Mouse (Mus musculus) urinary bladder, postnatal 4 days (tissue): ENCODE results near the gene Usp2.
"Not testable (repeated sequence)": the region's sequence is repeated elsewhere in the genome, so short reads cannot be mapped to it uniquely, and the experiment has no call there.

Experiments
- DNase-seq, 2 experiments: peaks; one replicate each; pipeline ENCODE4 v3.0.0; 2021 to 2022; ENCODE audit warnings: low spot score in 2 of 2

Gene Usp2

DNA sequence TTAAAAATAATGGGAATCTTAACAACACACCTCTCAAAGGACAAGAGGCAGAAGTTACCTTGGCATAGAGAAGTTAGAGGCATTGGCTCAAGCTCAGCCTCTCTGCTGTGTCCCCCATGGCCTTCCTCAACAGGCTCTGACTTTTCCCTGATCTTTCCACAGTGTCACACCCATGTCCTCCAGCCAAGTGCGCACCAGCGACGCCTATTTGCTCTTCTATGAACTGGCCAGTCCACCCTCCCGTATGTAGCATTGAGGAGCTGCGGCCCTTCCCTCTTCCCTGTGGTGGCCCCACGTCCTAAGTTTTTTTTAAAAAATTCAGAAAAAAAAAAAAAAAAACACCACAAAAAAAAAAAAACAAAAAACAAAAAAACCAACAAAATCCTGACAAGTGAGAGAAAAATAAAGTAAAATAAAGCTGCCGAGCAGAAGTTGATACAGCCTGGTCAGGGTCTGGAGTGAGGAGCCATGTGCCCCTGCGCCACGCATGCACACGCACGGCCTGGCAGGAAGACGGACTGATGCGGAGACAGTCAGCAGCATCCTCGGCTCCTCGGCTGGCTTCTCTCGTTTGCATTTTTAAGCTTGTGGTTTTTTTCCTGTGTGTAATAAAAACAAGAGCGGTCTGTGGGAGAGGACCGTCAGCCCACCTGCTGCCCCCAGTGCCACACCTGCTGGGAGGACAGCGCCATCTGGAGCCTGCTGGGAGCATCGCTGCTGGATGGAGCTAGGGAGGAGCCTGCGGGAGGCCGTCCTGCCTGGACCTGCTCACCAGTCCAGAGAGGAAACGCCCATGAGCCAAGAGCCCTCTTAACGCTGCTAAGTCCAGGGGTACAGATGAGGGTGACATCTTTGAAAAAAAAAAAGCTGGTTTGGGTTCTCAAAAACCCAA, 27.0 kb downstream of the Usp2 start:
- DNase-seq: peak; percentile 73 to 86

DNA sequence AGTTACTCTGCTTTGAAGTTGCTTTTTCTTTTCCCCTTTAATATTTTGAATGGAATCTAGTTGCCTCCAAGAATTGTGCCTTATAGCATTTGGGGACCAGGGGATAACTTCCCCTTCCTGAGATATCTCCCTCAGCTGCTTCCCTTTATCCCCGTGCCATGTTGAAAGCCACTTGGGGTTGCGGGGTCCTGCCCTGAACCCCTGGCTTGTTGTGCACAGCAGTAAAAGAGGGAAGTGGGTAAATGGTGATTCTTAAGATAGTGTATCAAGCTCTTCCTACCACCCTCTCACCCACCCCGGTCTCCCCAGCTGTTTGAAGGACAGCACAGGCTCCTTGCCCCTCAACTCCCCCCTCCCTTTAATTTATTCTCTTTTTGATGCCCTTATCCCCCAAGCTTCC, 27.9 kb downstream of the Usp2 start:
- no peak for DNase-seq

DNA sequence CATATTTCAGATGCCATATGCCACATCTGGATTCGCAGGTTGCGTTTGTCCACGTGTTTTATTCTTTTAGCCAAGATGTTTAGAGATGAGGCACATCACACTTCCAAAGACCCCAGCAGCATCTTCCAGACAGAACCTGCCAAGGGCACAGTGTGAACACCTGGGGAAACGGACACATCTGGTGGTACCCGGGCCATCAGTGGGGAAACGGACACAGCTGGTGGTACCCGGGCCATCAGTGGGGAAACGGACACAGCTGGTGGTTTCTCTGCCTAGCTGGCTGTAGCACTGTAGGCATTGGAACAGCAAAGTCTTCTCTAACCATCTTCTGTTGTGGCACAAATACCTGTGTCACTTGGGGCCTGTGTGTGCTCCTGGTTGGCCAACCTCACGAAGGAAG, 29.0 kb downstream of the Usp2 start:
- no peak for DNase-seq

DNA sequence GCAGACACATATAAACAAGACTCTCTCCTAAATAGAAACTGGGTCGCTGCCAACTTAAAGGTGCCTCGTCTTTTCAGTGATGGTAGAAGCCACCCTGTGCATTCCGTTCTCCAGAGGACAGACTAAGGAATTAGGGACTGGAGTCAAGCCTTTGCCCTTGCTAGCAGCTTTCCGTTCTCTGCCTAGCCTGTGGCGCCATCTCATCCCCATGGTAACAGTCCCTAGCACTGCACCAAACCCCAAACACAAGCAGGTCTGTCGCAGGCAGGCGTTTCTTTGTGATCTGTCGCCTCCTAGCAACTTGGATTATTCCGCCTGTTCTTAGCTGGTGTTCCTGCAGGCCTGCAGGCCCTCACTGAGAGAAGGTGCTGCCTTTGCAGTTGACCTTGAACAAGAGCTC, 29.7 kb downstream of the Usp2 start:
- no peak for DNase-seq

DNA sequence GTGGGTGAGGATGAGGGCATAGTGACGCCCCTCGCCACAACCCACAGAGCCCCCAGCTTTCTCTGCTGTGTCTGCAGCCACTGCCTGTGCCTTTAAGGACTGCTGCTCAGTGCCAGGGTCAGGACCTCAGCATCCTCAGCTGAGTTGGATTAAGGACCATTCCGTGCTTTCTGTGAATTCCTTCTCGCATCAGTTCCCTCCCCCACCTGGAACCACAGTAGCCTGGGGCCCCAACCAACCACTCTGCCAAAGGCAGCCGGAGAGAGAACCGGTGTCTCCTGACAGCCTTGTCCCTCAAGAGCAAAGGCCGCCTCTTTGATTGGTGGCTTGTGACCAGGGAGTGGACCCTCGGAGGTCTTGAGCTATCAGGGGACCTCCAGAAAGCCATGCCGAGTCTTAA, 34.7 kb downstream of the Usp2 start, which contains the start of gene Mfrp:
TSS of gene Mfrp (plus strand) at position 240 of the 400 bp plus-strand sequence.
- DNase-seq: no peak

DNA sequence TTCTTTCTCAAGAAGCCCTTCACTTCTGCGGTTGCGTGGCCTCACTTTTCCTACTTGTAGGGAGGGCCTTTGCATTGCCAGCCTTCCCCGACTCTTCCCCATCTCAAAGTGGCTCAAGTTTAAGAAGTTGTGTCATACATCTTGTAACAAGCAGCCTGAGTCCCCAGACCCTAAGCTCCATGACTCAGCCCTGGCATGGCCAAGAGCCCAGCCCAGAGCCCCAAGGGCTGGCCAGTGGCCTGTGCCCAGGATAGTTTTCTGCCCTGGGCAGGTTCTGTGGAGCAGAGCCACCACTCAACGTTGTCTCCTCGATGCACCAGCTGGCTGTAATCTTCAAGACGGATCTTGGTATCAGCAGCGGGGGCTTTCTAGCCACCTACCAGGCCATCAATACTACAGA, 38.1 kb downstream of the Usp2 start:
- DNase-seq: no peak

DNA sequence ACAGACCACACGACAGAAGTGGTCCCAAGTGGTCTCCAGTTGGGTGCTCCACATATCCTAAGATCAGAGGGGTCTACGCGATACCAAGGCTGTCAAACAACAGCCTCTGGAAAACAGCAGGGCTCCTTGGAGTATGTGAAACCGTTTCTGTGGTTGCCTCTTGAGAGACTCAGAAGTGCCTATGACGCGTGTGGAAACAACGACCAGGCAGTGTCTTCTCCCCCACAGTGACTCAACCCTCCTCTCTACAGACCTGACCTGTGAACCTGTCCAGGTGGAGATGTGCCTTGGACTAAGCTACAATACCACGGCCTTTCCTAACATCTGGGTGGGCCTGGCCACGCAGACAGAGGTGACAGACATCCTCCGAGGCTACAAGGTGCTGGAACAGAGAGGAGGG, 39.0 kb downstream of the Usp2 start:
- no peak for DNase-seq

DNA sequence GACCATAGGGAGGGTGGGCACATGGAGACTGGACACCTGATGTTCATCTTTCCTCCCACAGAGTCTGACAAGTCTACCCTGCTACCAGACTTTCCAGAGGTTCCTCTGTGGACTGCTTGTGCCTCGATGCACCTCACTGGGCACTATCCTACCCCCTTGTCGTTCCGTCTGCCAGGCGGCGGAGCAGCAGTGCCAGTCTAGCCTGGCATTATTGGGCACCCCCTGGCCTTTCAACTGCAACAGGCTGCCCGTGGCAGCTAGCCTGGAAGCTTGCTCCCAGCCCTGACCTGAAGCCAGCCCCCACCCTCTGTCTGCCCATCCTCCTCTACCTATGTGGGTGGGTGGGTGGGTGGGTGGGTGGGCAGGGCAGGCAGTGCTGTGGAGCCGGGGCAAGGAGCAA, 39.4 kb downstream of the Usp2 start:
- no peak for DNase-seq

DNA sequence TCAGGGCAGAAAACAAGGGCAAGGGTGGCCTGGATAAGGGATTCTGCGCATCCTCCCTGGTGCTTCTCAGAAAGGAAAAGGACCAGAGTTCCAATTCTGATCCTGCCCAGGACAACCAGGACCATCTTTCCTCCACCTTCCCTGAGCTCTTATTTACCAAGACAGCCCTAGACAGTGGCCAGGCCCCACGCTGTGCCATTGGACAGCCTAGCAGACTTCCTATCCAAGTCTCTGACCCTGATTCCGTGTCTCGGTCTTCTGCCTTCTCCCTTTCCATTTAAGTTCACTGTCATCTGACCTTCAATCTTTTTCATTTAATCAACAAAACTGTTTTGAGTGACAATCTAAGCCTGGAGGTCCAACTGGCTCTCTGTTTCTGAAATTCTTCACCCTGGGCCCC, 39.8 kb downstream of the Usp2 start:
- no peak for DNase-seq

DNA sequence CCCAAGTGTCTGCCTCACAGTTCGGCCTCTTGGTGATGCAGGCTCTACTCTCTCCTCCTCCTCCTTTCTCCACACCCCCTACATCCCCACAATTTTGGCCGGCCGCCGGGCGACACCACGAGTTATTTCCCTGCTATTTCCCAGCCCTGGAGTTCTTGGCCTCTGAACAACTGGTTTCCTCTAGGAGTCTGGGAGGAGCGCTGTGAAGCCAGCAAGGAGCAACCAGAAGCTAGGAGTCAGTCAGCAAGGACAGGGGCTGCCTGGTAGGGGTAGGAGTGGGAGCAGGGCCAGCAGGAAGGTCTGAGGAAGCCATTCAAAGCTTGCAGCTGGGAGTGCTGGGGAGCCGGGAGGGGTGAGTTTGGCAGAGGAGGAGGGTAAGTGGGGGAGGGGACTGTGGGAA, 40.3 kb downstream of the Usp2 start, which contains the start of gene C1qtnf5:
TSS of gene C1qtnf5 (plus strand) at position 136 of the 400 bp plus-strand sequence.
- peak; percentile 87 to 94 for DNase-seq

DNA sequence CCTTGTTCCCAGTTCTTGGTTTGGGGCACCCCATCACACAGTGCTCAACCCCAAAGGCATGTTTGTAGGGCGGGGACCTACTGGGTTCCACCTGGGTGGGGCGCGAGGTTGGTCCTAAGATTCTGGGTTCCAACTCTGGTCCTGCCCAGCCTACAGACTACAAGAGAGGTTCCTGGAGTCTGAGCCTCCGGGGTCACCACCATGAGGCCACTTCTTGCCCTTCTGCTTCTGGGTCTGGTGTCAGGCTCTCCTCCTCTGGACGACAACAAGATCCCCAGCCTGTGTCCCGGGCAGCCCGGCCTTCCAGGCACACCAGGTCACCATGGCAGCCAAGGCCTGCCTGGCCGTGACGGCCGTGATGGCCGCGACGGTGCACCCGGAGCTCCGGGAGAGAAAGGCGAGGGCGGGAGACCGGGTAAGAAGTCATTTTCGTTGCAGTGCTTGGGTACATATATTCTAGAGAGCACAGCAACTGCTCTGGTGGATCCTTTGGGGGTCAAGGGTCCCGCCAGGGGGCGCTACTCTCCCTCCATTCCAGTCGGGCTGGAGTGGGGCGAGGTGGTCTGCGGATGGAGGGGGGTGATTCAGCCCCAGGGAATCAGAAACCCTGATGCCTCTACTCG, 40.8 kb downstream of the Usp2 start:
- no peak for DNase-seq

DNA sequence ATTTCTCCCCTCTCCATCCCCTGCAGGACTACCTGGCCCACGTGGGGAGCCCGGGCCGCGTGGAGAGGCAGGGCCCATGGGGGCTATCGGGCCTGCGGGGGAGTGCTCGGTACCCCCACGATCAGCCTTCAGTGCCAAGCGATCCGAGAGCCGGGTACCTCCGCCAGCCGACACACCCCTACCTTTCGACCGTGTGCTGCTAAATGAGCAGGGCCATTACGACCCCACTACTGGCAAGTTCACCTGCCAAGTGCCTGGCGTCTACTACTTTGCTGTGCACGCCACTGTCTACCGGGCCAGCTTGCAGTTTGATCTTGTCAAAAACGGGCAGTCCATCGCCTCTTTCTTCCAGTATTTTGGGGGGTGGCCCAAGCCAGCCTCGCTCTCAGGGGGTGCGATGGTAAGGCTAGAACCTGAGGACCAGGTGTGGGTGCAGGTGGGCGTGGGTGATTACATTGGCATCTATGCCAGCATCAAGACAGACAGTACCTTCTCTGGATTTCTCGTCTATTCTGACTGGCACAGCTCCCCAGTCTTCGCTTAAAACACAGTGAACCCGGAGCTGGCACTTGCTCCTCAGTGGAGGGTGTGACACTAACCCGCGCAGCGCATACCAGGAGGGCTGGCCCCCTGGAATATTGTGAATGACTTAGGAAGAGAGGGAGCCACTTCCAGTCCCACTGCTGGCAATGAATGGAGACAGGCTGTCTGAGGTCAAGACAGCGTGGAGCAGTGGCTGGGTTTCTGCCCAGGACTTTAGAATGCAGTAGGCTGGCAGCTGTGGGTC, 41.6 kb downstream of the Usp2 start:
- no peak for DNase-seq

DNA sequence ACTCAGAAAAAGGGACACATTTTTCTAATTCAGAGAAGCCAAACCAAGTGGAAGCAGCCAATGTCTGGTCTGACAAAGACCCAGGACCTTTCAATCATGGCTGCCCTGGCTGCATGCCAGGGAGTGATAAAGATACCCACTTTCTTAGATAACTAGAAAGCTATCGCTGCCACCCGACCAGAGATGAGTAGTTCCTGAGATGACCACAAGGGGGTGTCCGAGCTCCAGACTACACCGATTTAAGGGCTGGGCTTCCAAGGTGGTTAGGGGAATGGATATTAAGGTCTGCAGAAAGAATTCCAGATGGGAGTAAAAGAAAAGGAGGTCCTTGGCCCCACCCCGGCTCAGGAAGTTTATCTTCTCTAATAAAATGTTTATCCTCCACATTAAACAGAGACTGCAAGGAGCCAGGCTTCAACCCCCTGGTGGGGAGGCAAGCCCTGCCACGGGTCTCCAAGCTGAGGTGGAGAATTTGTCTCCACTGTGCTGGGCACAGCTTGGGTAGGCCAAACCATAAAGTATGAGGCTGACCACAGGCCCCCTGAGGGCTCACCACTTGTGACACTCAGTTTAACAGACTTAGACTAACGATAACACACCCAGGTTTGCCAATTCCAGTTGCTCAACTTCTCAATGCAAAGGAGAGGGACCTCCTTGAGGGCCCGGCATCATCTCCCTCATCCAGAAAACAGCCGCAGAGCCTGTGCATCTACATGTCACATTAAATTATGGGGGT, 42.7 kb downstream of the Usp2 start:
- peak in 1 of 2 experiments; percentile 85 for DNase-seq

DNA sequence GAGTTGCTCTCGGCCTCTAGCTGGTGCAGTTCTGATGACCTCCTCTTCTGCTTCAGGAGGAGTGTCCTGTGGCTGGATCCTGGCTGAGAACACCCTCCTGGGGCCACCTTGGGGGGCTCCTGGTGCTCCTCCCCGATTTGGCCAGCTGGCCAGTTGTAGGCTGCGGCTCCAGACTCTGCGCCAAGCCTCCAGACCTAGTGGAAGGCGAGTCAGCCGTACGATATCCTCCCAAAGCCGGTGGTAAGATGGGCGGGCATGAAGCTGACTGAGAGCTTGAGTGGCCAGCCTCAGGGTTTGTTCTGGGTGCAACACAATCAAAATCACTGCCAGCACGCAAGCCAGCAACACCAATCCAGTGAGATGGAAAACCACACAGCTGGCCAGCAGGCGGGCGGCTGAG, 45.1 kb downstream of the Usp2 start:
- not testable (repeated sequence) for DNase-seq

DNA sequence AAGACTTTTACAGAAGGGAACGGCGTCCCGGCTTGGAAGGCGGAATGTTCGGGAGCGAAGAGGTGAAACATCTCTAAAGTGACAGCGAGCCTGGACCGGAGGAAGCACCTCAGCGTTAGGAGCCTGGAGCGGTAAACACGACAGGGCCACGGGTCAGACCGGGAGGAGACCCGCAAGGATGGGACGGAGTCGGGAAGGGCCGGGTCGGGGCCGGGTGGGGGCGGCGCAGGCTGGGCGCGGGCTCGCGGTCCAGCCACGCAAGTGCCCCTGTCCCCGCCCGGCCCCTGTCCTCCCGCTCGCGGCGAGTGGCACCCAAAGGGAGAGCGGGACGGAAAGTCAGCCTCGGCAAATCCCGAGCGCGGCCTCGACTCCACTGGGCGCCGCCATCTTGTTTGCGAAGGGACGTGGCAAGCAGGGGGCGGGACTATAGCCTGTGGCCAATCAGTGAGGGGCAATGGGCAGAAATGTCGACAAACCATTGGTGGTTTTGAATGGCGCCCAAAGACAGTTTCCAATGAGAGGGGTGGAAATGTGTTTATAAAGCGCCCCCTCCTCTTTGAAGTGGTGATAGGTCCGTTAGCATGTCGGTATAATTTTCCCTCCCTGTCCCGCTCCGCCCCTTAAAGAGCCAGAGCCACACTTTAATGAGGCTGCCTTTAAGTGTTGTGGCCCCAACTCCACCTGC, 46.4 kb downstream of the Usp2 start, which contains the start of the genes Gm49380 and Rnf26:
TSS of gene Gm49380 (minus strand) at position 396 of the 685 bp plus-strand sequence.
TSS of gene Rnf26 (minus strand) at position 413 of the 685 bp plus-strand sequence.
- peak; percentile 94 to 96 for DNase-seq

DNA sequence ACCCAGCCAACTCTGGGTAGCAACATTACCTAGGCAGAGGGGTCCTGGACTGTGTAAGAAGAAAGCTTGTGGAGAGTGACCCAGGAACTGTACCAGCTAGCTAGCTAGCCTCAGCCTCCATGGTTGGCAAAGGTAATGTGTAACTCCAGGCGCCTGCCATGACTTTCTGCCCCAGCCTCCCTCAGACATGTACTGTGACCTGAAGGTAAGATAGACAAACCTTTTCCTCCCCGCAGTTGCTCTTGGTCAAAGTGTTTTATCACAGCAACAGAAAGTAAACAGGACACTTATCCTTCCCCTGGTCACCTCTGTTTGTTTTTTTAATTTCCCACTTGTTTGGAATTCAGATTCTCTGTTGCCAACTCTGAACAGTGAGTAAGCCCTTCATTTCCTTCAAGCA, 47.6 kb downstream of the Usp2 start:
- DNase-seq: no peak

DNA sequence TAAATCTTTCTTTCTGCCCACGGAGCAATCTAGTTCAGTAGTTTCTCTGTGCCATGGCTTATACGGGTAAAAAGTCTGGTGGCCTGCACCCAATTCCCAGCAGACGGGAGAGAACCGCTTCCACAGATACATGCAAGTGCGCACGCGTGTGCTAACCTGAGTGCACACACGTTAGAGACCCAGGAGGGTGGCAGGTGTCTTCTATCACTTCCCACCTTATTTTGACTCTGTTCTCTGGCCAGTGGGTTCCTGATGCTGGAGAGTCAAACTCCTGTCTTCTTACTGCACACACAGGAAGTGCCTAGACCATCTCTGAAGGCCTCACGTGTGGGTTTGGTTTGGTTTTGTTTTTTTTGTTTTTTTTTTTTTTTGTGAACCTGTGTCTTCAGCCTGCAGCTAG, 48.8 kb downstream of the Usp2 start:
- no peak for DNase-seq

DNA sequence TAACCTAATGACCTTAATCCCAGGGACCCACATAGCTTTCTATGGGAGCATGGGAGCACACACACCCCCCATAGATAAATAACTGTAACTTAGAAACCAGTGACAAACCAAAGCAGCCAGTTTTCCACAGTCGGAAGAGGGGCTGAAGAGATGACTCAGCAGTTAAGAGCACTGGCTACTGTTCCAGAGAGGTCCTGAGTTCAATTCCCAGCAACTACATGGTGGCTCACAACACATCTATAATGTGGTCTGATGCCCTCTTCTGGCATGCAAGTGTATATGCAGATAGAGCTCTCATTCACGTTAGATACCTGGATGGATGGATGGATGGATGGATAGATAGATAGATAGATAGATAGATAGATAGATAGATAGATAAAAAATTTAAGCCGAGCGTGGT, 49.4 kb downstream of the Usp2 start:
- DNase-seq: no peak

DNA sequence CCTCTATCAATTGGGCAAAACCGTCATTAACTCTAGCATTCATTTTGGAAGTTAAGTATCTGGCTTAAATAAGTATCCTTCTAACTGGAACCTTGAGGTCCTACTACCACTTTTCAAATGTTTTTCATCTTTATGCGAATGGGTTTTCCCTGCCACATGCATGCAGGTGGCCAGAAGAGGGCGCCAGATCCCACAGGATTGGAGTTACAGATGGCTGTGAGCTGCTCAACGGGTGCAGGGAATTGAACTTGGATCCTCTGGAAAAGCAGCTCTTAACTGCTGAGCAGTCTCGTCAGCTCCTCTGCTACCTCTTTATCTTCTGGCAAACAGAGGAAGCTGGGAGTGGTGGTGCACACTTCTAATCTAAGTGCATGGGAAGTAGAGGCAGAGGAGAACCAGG, 52.2 kb downstream of the Usp2 start:
- no peak for DNase-seq

DNA sequence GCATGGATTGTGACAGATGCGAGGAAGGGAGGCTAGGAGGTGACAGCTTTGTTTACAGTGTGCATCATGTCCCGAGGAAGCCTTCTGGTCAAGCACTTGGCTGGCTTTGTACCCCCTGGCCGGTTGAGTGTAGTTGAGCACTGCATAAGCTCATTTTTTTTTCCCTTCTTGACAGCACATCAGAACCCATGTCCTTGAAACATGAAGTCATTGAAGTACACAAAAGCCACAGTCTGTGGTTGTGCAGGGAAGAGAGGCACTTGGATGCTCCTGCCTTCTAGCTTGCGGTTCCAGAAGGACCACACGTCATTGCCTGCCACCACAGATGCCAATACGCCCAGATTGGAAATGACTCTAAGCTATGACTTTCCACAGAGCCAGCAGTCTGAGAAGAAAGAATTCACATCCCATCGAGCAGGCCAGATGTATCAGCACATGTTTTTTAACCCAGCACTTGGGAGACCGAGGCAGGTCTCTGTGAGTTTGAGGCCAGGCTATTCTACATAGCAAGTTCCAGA, 53.2 kb downstream of the Usp2 start:
- no peak for DNase-seq

DNA sequence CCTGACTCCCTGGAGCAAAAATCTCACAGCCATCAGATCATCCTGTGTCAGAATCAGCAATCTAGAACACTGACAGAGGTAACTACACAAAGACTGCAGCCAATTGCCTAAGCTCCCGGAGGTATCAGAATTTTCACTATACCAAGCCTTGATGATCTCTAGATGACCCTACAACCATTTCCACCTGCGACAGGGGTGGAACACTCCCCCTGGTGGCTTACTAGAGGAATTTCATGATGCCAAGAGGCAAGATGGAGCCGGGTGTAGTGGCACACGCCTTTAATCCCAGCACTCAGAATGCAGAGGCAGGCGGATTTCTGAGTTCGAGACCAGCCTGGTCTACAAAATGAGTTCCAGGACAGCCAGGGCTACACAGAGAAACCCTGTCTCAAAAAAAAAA, 57.5 kb downstream of the Usp2 start:
- DNase-seq: no peak
